Comparison of ENCODE assay signal across 9 mouse cellular contexts in genomic region chr5:147657882-147658855, GRCm38 (mm10).
DNase-seq lines count a peak whose midpoint lies in the region; ATAC-seq and TF ChIP-seq lines count a peak whose summit lies in the region.
"Had no signal": no experiment of that assay in that cellular context is flagged by ENCODE, and none has a peak within 500 bp of the region (broad histone marks: within the 10 kb centered on the region; RNA-seq: fewer than 3 reads in every experiment).

No protein-coding gene starts in this region.

- H3K4me2 ChIP-seq in forebrain, postnatal 0 days (ENCODE audit: low read depth): no peak overlapping the region
- no peak overlapping the region for H3K4me2 ChIP-seq in kidney, postnatal 0 days (ENCODE audit: low read length)

- 0 out of 2 replicates have a peak overlapping the region, but pooled peaks have one; percentile 2 for H3K27ac ChIP-seq in forebrain, embryonic 10.5 days
- no peak overlapping the region for H3K27ac ChIP-seq in forebrain, postnatal 0 days (ENCODE audit: low read depth, low read length)
- H3K27ac ChIP-seq in kidney, postnatal 0 days: peak overlapping the region; percentile 50

- no peak for ATAC-seq in forebrain, postnatal 0 days
- peak; percentile 59; the same call in 1 of the 2 replicates for ATAC-seq in kidney, postnatal 0 days (replicated peaks; ENCODE audit: low FRiP score, low read depth)
- ATAC-seq: CD4-positive, CD25-positive, alpha-beta regulatory T cell, adult 4 months had no signal

- H3K27me3 ChIP-seq in forebrain, embryonic 10.5 days (ENCODE audit: poor library complexity, severe bottlenecking): no peaks in the 10 kb centered on the region
- no peaks in the 10 kb centered on the region for H3K27me3 ChIP-seq in forebrain, postnatal 0 days (ENCODE audit: insufficient read depth, low read length)
- H3K27me3 ChIP-seq in kidney, postnatal 0 days (ENCODE audit: insufficient read depth, low read length): no peaks in the 10 kb centered on the region

- H3K4me1 ChIP-seq in forebrain, embryonic 10.5 days: peaks cover 11% of the 10 kb centered on the region
- H3K4me1 ChIP-seq in forebrain, postnatal 0 days (ENCODE audit: insufficient read depth): no peaks in the 10 kb centered on the region
- no peaks in the 10 kb centered on the region for H3K4me1 ChIP-seq in kidney, postnatal 0 days (replicated peaks; ENCODE audit: insufficient read depth, low read length)

- TF ChIP-seq CTCF in forebrain, postnatal 0 days (IDR thresholded peaks at IDR 0.05; ENCODE audit: low read depth): no peak
- TF ChIP-seq CTCF in kidney, postnatal 0 days (IDR thresholded peaks at IDR 0.05; ENCODE audit: low read depth): no peak

- no peaks in the 10 kb centered on the region for H3K9me3 ChIP-seq in forebrain, embryonic 10.5 days
- H3K9me3 ChIP-seq in forebrain, postnatal 0 days (ENCODE audit: low read length): no peaks in the 10 kb centered on the region
- no peaks in the 10 kb centered on the region; the same call in 1 of the 2 replicates for H3K9me3 ChIP-seq in kidney, postnatal 0 days (replicated peaks; ENCODE audit: low read length)

- DNase-seq in forebrain, embryonic 10.5 days (ENCODE audit: extremely low spot score, low spot score): no peak
- no peak for DNase-seq in forebrain, postnatal 0 days
- peak; percentile 75 for DNase-seq in heart, adult 8-10 months (ENCODE audit: low spot score)
- DNase-seq in kidney, postnatal 0 days (ENCODE audit: low spot score): peak; percentile 67
- peak; percentile 65 to 88 for DNase-seq in lung, postnatal 4 days
- no peak for DNase-seq in layer of hippocampus, adult 18-20 months (ENCODE audit: low spot score in 2 of 2)
- DNase-seq in urinary bladder, adult 18-20 months (ENCODE audit: low spot score in 2 of 2): no peak
- DNase-seq in frontal cortex, postnatal 14 days (ENCODE audit: low spot score in 2 of 2): no peak

- 73% methylated on average over 17 of the region's 17 CpGs for WGBS in forebrain, embryonic 10.5 days
- 74% methylated on average over 17 of the region's 17 CpGs for WGBS in forebrain, postnatal 0 days
- 64% methylated on average over 17 of the region's 17 CpGs for WGBS in kidney, postnatal 0 days

- H3K4me3 ChIP-seq in forebrain, embryonic 10.5 days: no peak overlapping the region
- no peak overlapping the region for H3K4me3 ChIP-seq in forebrain, postnatal 0 days (ENCODE audit: low read depth, low read length)
- no peak overlapping the region for H3K4me3 ChIP-seq in kidney, postnatal 0 days (replicated peaks; ENCODE audit: low read depth, low read length)

- H3K36me3 ChIP-seq in forebrain, embryonic 10.5 days (replicated peaks): no peaks in the 10 kb centered on the region
- no peaks in the 10 kb centered on the region for H3K36me3 ChIP-seq in forebrain, postnatal 0 days (ENCODE audit: insufficient read depth)
- H3K36me3 ChIP-seq in kidney, postnatal 0 days (ENCODE audit: insufficient read depth, low read length): no peaks in the 10 kb centered on the region

- H3K9ac ChIP-seq in forebrain, postnatal 0 days: no peak overlapping the region
- H3K9ac ChIP-seq in kidney, postnatal 0 days (ENCODE audit: low read depth, low read length): no peak overlapping the region

Comparison
In these comparisons a context has a peak if more than half of its experiments do, and no peak if none do; other contexts are left out.
1. DNase-seq: peak in heart, adult 8-10 months (single experiment), kidney, postnatal 0 days (single experiment) and lung, postnatal 4 days (2 of 2); none in forebrain, embryonic 10.5 days (single experiment), forebrain, postnatal 0 days (single experiment), layer of hippocampus, adult 18-20 months (0 of 2), urinary bladder, adult 18-20 months (0 of 2) and frontal cortex, postnatal 14 days (0 of 2).